Mouse (Mus musculus) bone marrow, adult 2 months (tissue): Measurements from ENCODE around the gene Fut11.

Experiments
- CTCF ChIP-seq: fragments of 200-500 bp; IDR thresholded peaks from 2 replicates; pipeline ENCODE4 v1.5.1; 2011; ENCODE audit warnings: low read length, control low read depth; ENCODE audit not compliant: control insufficient read depth, insufficient read depth
- POLR2A ChIP-seq: fragments of 200-500 bp; IDR thresholded peaks from 2 replicates; pipeline ENCODE4 v1.6.1; 2011; ENCODE audit warnings: low read depth, mild to moderate bottlenecking, control low read depth, low read length, borderline replicate concordance; ENCODE audit not compliant: control insufficient read depth

GRCm38 (mm10) chr14:20677906-20678305 is 16.9 kb upstream of the Fut11 start:
- TF ChIP-seq CTCF (no peak), POLR2A (no peak)
